Mouse (Mus musculus) liver, embryonic 13.5 days (tissue): ENCODE data around the gene Rhog. TPM values are rescaled to one million over a fixed set of nuclear protein-coding genes. Genes with fewer than 3 reads are reported as not detected.

Experiments
- ATAC-seq: fragments of 200-750 bp; cut with Nextera tagmentation; 2 replicates; pipeline ENCODE4 v1.8.0; 2017; ENCODE audit warnings: low read depth, mild to moderate bottlenecking, moderate number of reproducible peaks, moderate library complexity
- DNase-seq: peaks from one replicate; pipeline ENCODE4 v3.0.0; 2022
- H3K27ac ChIP-seq: fragments of 300-500 bp; sonication (generic); 2 replicates; pipeline ENCODE4 v1.5.1; 2015; ENCODE audit warnings: moderate library complexity, mild to moderate bottlenecking, inconsistent platforms
- H3K27me3 ChIP-seq: fragments of 300-500 bp; sonication (generic); 2 replicates; pipeline ENCODE4 v1.6.1; 2015; ENCODE audit warnings: mild to moderate bottlenecking, inconsistent platforms
- H3K36me3 ChIP-seq: fragments of 300-500 bp; sonication (generic); 2 replicates; pipeline ENCODE4 v1.6.1; 2015; ENCODE audit warnings: mild to moderate bottlenecking, inconsistent platforms
- H3K4me1 ChIP-seq: fragments of 300-500 bp; sonication (generic); replicated peaks from 2 replicates; pipeline ENCODE4 v1.6.1; 2015; ENCODE audit warnings: inconsistent platforms
- H3K4me2 ChIP-seq: fragments of 300-500 bp; sonication (generic); 2 replicates; pipeline ENCODE4 v1.6.1; 2015; ENCODE audit warnings: inconsistent platforms, mild to moderate bottlenecking, moderate library complexity
- H3K4me3 ChIP-seq: fragments of 300-500 bp; sonication (generic); replicated peaks from 2 replicates; pipeline ENCODE4 v1.5.1; 2015; ENCODE audit warnings: mild to moderate bottlenecking, inconsistent platforms
- H3K9ac ChIP-seq: fragments of 300-500 bp; sonication (generic); 2 replicates; pipeline ENCODE4 v1.6.1; 2015; ENCODE audit warnings: mild to moderate bottlenecking, inconsistent platforms
- H3K9me3 ChIP-seq: fragments of 300-500 bp; sonication (generic); replicated peaks from 2 replicates; pipeline ENCODE4 v1.6.1; 2016; ENCODE audit warnings: inconsistent platforms
- WGBS: fragments of 180-500 bp; shearing (Covaris S2); methylation state at CpG from one replicate; pipeline ENCODE4 v1.1.7; 2015; ENCODE audit not compliant: insufficient replicate concordance; 5-methylcytosine and 5-hydroxymethylcytosine counted together
- polyA plus RNA-seq: library from polyadenylated mRNA; unstranded; fragments of >200 nt; fragmentation: Nextera tagmentation; extraction: Ambion mirVana; gene quantifications from 2 replicates; pipeline ENCODE4 v1.2.1, GENCODE M21; 2015

The Rhog gene
- polyA plus RNA-seq, 1 experiment from 2014 or later = 56.0 TPM

- Histone ChIP-seq H3K4me3 (no peak overlapping the region), H3K4me2 (no peak overlapping the region), H3K27ac (no peak overlapping the region), H3K9ac (no peak overlapping the region), H3K36me3 (peaks cover 88% of the 10 kb centered on the region), H3K27me3 (no peaks in the 10 kb centered on the region), H3K9me3 (no peaks in the 10 kb centered on the region), H3K4me1 (peaks cover 34% of the 10 kb centered on the region)
- WGBS = 84% methylated on average over 16 of the region's 16 CpGs
- no peak for DNase-seq
- no peak for ATAC-seq
Observed at GRCm38 (mm10) chr7:102239591-102239990, 16.3 kb downstream of the Rhog start.

- peaks cover 26% of the 10 kb centered on the region for H3K4me1 ChIP-seq
- no peak for ATAC-seq
- H3K27ac ChIP-seq = no peak overlapping the region
- H3K4me2 ChIP-seq = no peak overlapping the region
- no peaks in the 10 kb centered on the region for H3K27me3 ChIP-seq
- 83% methylated on average over 8 of the region's 8 CpGs for WGBS
- no peak for DNase-seq
- no peaks in the 10 kb centered on the region for H3K9me3 ChIP-seq
- H3K4me3 ChIP-seq = no peak overlapping the region
- no peak overlapping the region for H3K9ac ChIP-seq
- H3K36me3 ChIP-seq = peaks cover 83% of the 10 kb centered on the region
Observed at GRCm38 (mm10) chr7:102238686-102239286, 17.1 kb downstream of the Rhog start.

GRCm38 (mm10) chr7:102233059-102233458 is 22.8 kb downstream of the Rhog start:
- no peaks in the 10 kb centered on the region for H3K9me3 ChIP-seq

GRCm38 (mm10) chr7:102229814-102230213 is 26.0 kb downstream of the Rhog start:
- no peak overlapping the region for H3K4me2 ChIP-seq
- no peak overlapping the region for H3K9ac ChIP-seq
- H3K4me3 ChIP-seq = no peak overlapping the region
- no peak for ATAC-seq
- DNase-seq = no peak
- no peaks in the 10 kb centered on the region for H3K27me3 ChIP-seq
- peaks cover 4% of the 10 kb centered on the region; the same call in 1 of the 2 replicates for H3K4me1 ChIP-seq
- WGBS = 77% methylated on average over 6 of the region's 6 CpGs
- H3K27ac ChIP-seq = no peak overlapping the region
- no peaks in the 10 kb centered on the region for H3K9me3 ChIP-seq
- H3K36me3 ChIP-seq = peaks cover 14% of the 10 kb centered on the region; the same call in 1 of the 2 replicates

More at GRCm38 (mm10) chr7:102233059-102233458, 22.8 kb downstream of the Rhog start:
- Histone ChIP-seq H3K36me3 (peaks cover 40% of the 10 kb centered on the region), H3K4me2 (no peak overlapping the region), H3K4me3 (no peak overlapping the region), H3K27me3 (no peaks in the 10 kb centered on the region), H3K9ac (no peak overlapping the region), H3K27ac (no peak overlapping the region), H3K4me1 (peaks cover 4% of the 10 kb centered on the region; the same call in 1 of the 2 replicates)
- 42% methylated on average over 4 of the region's 4 CpGs for WGBS
- ATAC-seq (no peak), DNase-seq (no peak)

GRCm38 (mm10) chr7:102228049-102228670 is 27.7 kb downstream of the Rhog start:
- H3K9ac ChIP-seq = no peak overlapping the region
- H3K9me3 ChIP-seq = no peaks in the 10 kb centered on the region
- H3K4me2 ChIP-seq = no peak overlapping the region
- no peaks in the 10 kb centered on the region for H3K27me3 ChIP-seq
- H3K4me3 ChIP-seq = no peak overlapping the region
- DNase-seq = no peak
- H3K4me1 ChIP-seq = peaks cover 15% of the 10 kb centered on the region
- no peak overlapping the region for H3K27ac ChIP-seq
- peaks cover 10% of the 10 kb centered on the region; the same call in 1 of the 2 replicates for H3K36me3 ChIP-seq
- WGBS = 76% methylated on average over 4 of the region's 4 CpGs
- ATAC-seq = no peak

- peaks cover 8% of the 10 kb centered on the region; the same call in 1 of the 2 replicates for H3K36me3 ChIP-seq
- H3K4me1 ChIP-seq = peaks cover 26% of the 10 kb centered on the region
- no peak overlapping the region for H3K27ac ChIP-seq
- no peaks in the 10 kb centered on the region for H3K9me3 ChIP-seq
- ATAC-seq (no peak), DNase-seq (no peak)
- H3K9ac ChIP-seq = no peak overlapping the region
- no peaks in the 10 kb centered on the region for H3K27me3 ChIP-seq
- H3K4me3 ChIP-seq = no peak overlapping the region
- 74% methylated on average over 6 of the region's 6 CpGs for WGBS
- no peak overlapping the region for H3K4me2 ChIP-seq
Observed at GRCm38 (mm10) chr7:102226051-102226450, 29.8 kb downstream of the Rhog start.

GRCm38 (mm10) chr7:102223883-102224738 is 31.7 kb downstream of the Rhog start:
- DNase-seq = no peak
- ATAC-seq = no peak
- 74% methylated on average over 5 of the region's 5 CpGs for WGBS
- H3K9me3 ChIP-seq = no peaks in the 10 kb centered on the region
- H3K36me3 ChIP-seq = 0 out of 2 replicates have a peak, but pooled peaks cover 4% of the 10 kb centered on the region
- peak overlapping the region; percentile 89 for H3K4me2 ChIP-seq
- no peak overlapping the region for H3K4me3 ChIP-seq
- peaks cover 26% of the 10 kb centered on the region for H3K4me1 ChIP-seq
- H3K9ac ChIP-seq = no peak overlapping the region
- no peak overlapping the region for H3K27ac ChIP-seq
- H3K27me3 ChIP-seq = no peaks in the 10 kb centered on the region

- Histone ChIP-seq H3K9me3 (no peaks in the 10 kb centered on the region), H3K4me1 (peaks cover 26% of the 10 kb centered on the region), H3K4me3 (peak overlapping the region; percentile 72), H3K36me3 (0 out of 2 replicates have a peak, but pooled peaks cover 4% of the 10 kb centered on the region), H3K4me2 (peak overlapping the region; percentile 89), H3K9ac (peak overlapping the region; percentile 73), H3K27ac (peak overlapping the region; percentile 21; the same call in 1 of the 2 replicates), H3K27me3 (no peaks in the 10 kb centered on the region)
- ATAC-seq (peak; percentile 79), DNase-seq (peak; percentile 61)
- WGBS = 2% methylated on average over 31 of the region's 31 CpGs
Observed at GRCm38 (mm10) chr7:102222830-102223556, 32.9 kb downstream of the Rhog start.

GRCm38 (mm10) chr7:102222336-102222735 is 33.5 kb downstream of the Rhog start:
- Histone ChIP-seq H3K9me3 (no peaks in the 10 kb centered on the region), H3K4me1 (peaks cover 26% of the 10 kb centered on the region), H3K27ac (peak overlapping the region; percentile 21; the same call in 1 of the 2 replicates), H3K36me3 (0 out of 2 replicates have a peak, but pooled peaks cover 4% of the 10 kb centered on the region), H3K27me3 (no peaks in the 10 kb centered on the region), H3K4me2 (peak overlapping the region; percentile 89), H3K4me3 (peak overlapping the region; percentile 72), H3K9ac (peak overlapping the region; percentile 73)
- DNase-seq (no peak), ATAC-seq (peak; percentile 56)
- WGBS = under 1% methylated on average over 6 of the region's 13 CpGs

- Histone ChIP-seq H3K36me3 (no peaks in the 10 kb centered on the region), H3K27me3 (no peaks in the 10 kb centered on the region), H3K4me3 (peak overlapping the region; percentile 72; the same call in 1 of the 2 replicates), H3K9ac (no peak overlapping the region), H3K9me3 (no peaks in the 10 kb centered on the region), H3K4me1 (peaks cover 26% of the 10 kb centered on the region), H3K4me2 (peak overlapping the region; percentile 89), H3K27ac (no peak overlapping the region)
- no peak for DNase-seq
- ATAC-seq = peak; percentile 3; the same call in 1 of the 2 replicates
- WGBS = 38% methylated on average over 1 of the region's 1 CpGs
Observed at GRCm38 (mm10) chr7:102221899-102222298, 34.0 kb downstream of the Rhog start.
